In the genomic region with DNA sequence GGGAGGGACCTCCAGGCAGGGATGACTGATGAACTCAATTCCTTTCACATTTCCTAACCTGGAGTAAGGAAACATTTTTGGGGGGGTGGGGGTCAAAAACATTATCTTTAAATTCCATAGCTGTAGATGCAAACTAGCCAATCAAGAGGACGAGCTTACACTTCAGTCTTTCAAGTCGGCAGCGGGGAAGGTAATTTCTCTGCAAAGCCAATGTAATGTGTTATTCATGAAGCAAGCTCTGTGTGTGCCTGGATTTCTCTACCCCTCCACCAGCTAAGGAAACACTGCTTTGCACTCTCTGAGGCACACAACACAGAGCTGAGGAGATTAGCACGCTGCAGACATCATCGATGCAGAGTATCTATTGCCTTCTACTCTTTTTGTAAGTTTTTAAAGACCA, we compare ENCODE assay signal across 12 mouse cellular contexts. TPM values are rescaled to one million over a fixed set of nuclear protein-coding genes. Genes with fewer than 3 reads are reported as not detected.
DNase-seq lines count a peak whose midpoint lies in the region; ATAC-seq and TF ChIP-seq lines count a peak whose summit lies in the region.
"Had no signal": no experiment of that assay in that cellular context is flagged by ENCODE, and none has a peak within 500 bp of the region (broad histone marks: within the 10 kb centered on the region; RNA-seq: fewer than 3 reads in every experiment).

No protein-coding gene starts in this region.

- no peaks in the 10 kb centered on the region for H3K9me3 ChIP-seq in hindbrain, embryonic 10.5 days
- no peaks in the 10 kb centered on the region for H3K9me3 ChIP-seq in hindbrain, embryonic 11.5 days (ENCODE audit: control insufficient read depth, low read length)
- no peaks in the 10 kb centered on the region for H3K9me3 ChIP-seq in hindbrain, embryonic 16.5 days (ENCODE audit: control insufficient read depth, low read length)
- H3K9me3 ChIP-seq in neural tube, embryonic 13.5 days = no peaks in the 10 kb centered on the region
- H3K9me3 ChIP-seq: heart, embryonic 13.5 days had no signal

- no peak overlapping the region for H3K4me3 ChIP-seq in hindbrain, embryonic 10.5 days
- no peak overlapping the region for H3K4me3 ChIP-seq in hindbrain, embryonic 11.5 days (ENCODE audit: low read depth, low read length)
- no peak overlapping the region for H3K4me3 ChIP-seq in spleen, adult 2 months (ENCODE audit: extremely low read depth, insufficient read depth, insufficient read length)
- no peak overlapping the region for H3K4me3 ChIP-seq in hindbrain, embryonic 16.5 days (ENCODE audit: low read length)
- H3K4me3 ChIP-seq in neural tube, embryonic 13.5 days = no peak overlapping the region
- H3K4me3 ChIP-seq: heart, embryonic 13.5 days; layer of hippocampus, adult 2 months had no signal

- WGBS in hindbrain, embryonic 10.5 days = 58% methylated on average over 5 of the region's 5 CpGs
- WGBS in hindbrain, embryonic 11.5 days = 43% methylated on average over 5 of the region's 5 CpGs
- WGBS in spleen, adult 2 months = 82% methylated on average over 5 of the region's 5 CpGs
- WGBS in hindbrain, embryonic 16.5 days = 33% methylated on average over 5 of the region's 5 CpGs
- WGBS in neural tube, embryonic 13.5 days = 38% methylated on average over 5 of the region's 5 CpGs

- no peak overlapping the region for H3K9ac ChIP-seq in hindbrain, embryonic 11.5 days (ENCODE audit: low read depth, low read length)
- H3K9ac ChIP-seq in hindbrain, embryonic 16.5 days (ENCODE audit: low read depth, low read length) = no peak overlapping the region
- 0 out of 2 replicates have a peak overlapping the region, but pooled peaks have one; percentile 43 for H3K9ac ChIP-seq in neural tube, embryonic 13.5 days
- H3K9ac ChIP-seq: lung, embryonic 14.5 days had no signal

- no peak for TF ChIP-seq POLR2A in spleen, adult 2 months (IDR thresholded peaks at IDR 0.05; ENCODE audit: low read depth, low read length)

- H3K4me1 ChIP-seq in hindbrain, embryonic 10.5 days (replicated peaks) = peaks cover 97% of the 10 kb centered on the region
- peaks cover 8% of the 10 kb centered on the region for H3K4me1 ChIP-seq in hindbrain, embryonic 11.5 days (replicated peaks; ENCODE audit: control insufficient read depth, insufficient read depth, low read length)
- H3K4me1 ChIP-seq in spleen, adult 2 months (ENCODE audit: control insufficient read depth, insufficient read depth, insufficient read length) = peaks cover 53% of the 10 kb centered on the region; the same call in 1 of the 2 replicates
- peaks cover 28% of the 10 kb centered on the region for H3K4me1 ChIP-seq in hindbrain, embryonic 16.5 days (ENCODE audit: control insufficient read depth, insufficient read depth, low read depth, low read length)
- H3K4me1 ChIP-seq in neural tube, embryonic 13.5 days (replicated peaks) = peaks cover 77% of the 10 kb centered on the region

- no peak overlapping the region for H3K4me2 ChIP-seq in hindbrain, embryonic 11.5 days (replicated peaks; ENCODE audit: low read depth, low read length)
- no peak overlapping the region for H3K4me2 ChIP-seq in hindbrain, embryonic 16.5 days (ENCODE audit: low read length)
- 0 out of 2 replicates have a peak overlapping the region, but pooled peaks have one; percentile 40 for H3K4me2 ChIP-seq in neural tube, embryonic 13.5 days

- DNase-seq in hindbrain, embryonic 10.5 days (ENCODE audit: low spot score) = no peak
- DNase-seq in hindbrain, embryonic 11.5 days (ENCODE audit: low spot score) = no peak
- no peak for DNase-seq in spleen, adult 2 months (ENCODE audit: low read depth in 1 of 2, low spot score in 2 of 2)
- DNase-seq in spleen, adult 18-20 months = no peak
- DNase-seq in ovary, postnatal 36 days (ENCODE audit: low spot score) = no peak
- DNase-seq in heart, postnatal 25 days (ENCODE audit: low spot score) = no peak
- DNase-seq: lung, embryonic 14.5 days; right cerebral cortex, adult 18-20 months had no signal

- no peak for ATAC-seq in hindbrain, embryonic 11.5 days (ENCODE audit: low FRiP score)
- no peak for ATAC-seq in hindbrain, embryonic 16.5 days
- no peak for ATAC-seq in neural tube, embryonic 13.5 days (ENCODE audit: low read depth)

- no peaks in the 10 kb centered on the region for H3K27me3 ChIP-seq in hindbrain, embryonic 10.5 days (ENCODE audit: insufficient read depth, poor library complexity, severe bottlenecking)
- no peaks in the 10 kb centered on the region for H3K27me3 ChIP-seq in hindbrain, embryonic 11.5 days (ENCODE audit: control insufficient read depth, insufficient read depth, low read length)
- H3K27me3 ChIP-seq in spleen, adult 2 months (ENCODE audit: control insufficient read depth, insufficient read depth, low read length) = no peaks in the 10 kb centered on the region
- H3K27me3 ChIP-seq in hindbrain, embryonic 16.5 days (replicated peaks; ENCODE audit: control insufficient read depth, insufficient read depth, low read length) = no peaks in the 10 kb centered on the region
- H3K27me3 ChIP-seq in neural tube, embryonic 13.5 days = no peaks in the 10 kb centered on the region; the same call in 1 of the 2 replicates

- peaks cover 50% of the 10 kb centered on the region for H3K36me3 ChIP-seq in hindbrain, embryonic 10.5 days
- H3K36me3 ChIP-seq in hindbrain, embryonic 11.5 days (ENCODE audit: control insufficient read depth, insufficient read depth, low read length) = peaks cover 2% of the 10 kb centered on the region
- peaks cover 4% of the 10 kb centered on the region; the same call in 1 of the 2 replicates for H3K36me3 ChIP-seq in spleen, adult 2 months (ENCODE audit: control insufficient read depth, insufficient read depth, low read length)
- H3K36me3 ChIP-seq in hindbrain, embryonic 16.5 days (ENCODE audit: control insufficient read depth, insufficient read depth, low read length) = peaks cover 4% of the 10 kb centered on the region
- peaks cover 17% of the 10 kb centered on the region for H3K36me3 ChIP-seq in neural tube, embryonic 13.5 days
- H3K36me3 ChIP-seq: heart, embryonic 13.5 days had no signal

- H3K27ac ChIP-seq in hindbrain, embryonic 10.5 days = peak overlapping the region; percentile 70
- H3K27ac ChIP-seq in hindbrain, embryonic 11.5 days (ENCODE audit: low read depth, low read length) = no peak overlapping the region
- H3K27ac ChIP-seq in spleen, adult 2 months (ENCODE audit: insufficient read depth, low read length) = peak overlapping the region; percentile 91
- 0 out of 2 replicates have a peak overlapping the region, but pooled peaks have one; percentile 24 for H3K27ac ChIP-seq in hindbrain, embryonic 16.5 days (ENCODE audit: low read depth, low read length)
- 0 out of 2 replicates have a peak overlapping the region, but pooled peaks have one; percentile 11 for H3K27ac ChIP-seq in neural tube, embryonic 13.5 days (replicated peaks)

- intact Hi-C loops in heart, postnatal 25 days (cut with DNase I) = no loop called here

- TF ChIP-seq CTCF in spleen, adult 2 months (IDR thresholded peaks at IDR 0.05; ENCODE audit: extremely low read depth, insufficient read depth, insufficient read length, insufficient replicate concordance) = no peak

RNA-seq across cellular contexts. Expression of a gene that starts 9.8 kb away (rescaled TPM):
- 13.3 and 17.6 TPM in 2 replicates for polyA plus RNA-seq in hindbrain, embryonic 10.5 days (2016; fragmentation: Nextera tagmentation; extraction: Ambion mirVana)
- polyA plus RNA-seq in hindbrain, embryonic 11.5 days (2014; fragmentation: Nextera tagmentation; extraction: Ambion mirVana) = 11.6 and 14.1 TPM in 2 replicates
- 48.3 and 51.8 TPM in 2 replicates for polyA plus RNA-seq in spleen, adult 2 months (2012; rRNA removed)
- 9.0 and 10.9 TPM in 2 replicates for polyA plus RNA-seq in hindbrain, embryonic 16.5 days (2015; fragmentation: Nextera tagmentation; extraction: Ambion mirVana)
- 11.0 and 11.8 TPM in 2 replicates for polyA plus RNA-seq in neural tube, embryonic 13.5 days (2015; fragmentation: Nextera tagmentation; extraction: Ambion mirVana)
- total RNA-seq in heart, postnatal 25 days (2021) = 1 to 10 TPM; 5.9 to 6.7 TPM
